Mouse (Mus musculus): Measurements from ENCODE around the gene Sox4. TPM values are rescaled to one million over a fixed set of nuclear protein-coding genes. Genes with fewer than 3 reads are reported as not detected.

The Sox4 gene
- polyA plus RNA-seq, 1 experiment from 2014 or later: 73.2 TPM

- Histone ChIP-seq H3K4me1 (peaks cover 23% of the 10 kb centered on the region), H3K4me3 (peak overlapping the region; percentile 99), H3K9me3 (no peaks in the 10 kb centered on the region), H3K27me3 (replicated peaks; ENCODE audit: low read depth, poor library complexity, severe bottlenecking) (no peaks in the 10 kb centered on the region), H3K36me3 (replicated peaks) (peaks cover 27% of the 10 kb centered on the region), H3K27ac (replicated peaks) (peak overlapping the region; percentile 99)
- peak; percentile 64 for DNase-seq (ENCODE audit: low spot score)
- under 1% methylated on average over 98 of the region's 98 CpGs for WGBS
Observed at GRCm38 (mm10) chr13:28952576-28953571, 639 bp downstream of the Sox4 start.

DNA sequence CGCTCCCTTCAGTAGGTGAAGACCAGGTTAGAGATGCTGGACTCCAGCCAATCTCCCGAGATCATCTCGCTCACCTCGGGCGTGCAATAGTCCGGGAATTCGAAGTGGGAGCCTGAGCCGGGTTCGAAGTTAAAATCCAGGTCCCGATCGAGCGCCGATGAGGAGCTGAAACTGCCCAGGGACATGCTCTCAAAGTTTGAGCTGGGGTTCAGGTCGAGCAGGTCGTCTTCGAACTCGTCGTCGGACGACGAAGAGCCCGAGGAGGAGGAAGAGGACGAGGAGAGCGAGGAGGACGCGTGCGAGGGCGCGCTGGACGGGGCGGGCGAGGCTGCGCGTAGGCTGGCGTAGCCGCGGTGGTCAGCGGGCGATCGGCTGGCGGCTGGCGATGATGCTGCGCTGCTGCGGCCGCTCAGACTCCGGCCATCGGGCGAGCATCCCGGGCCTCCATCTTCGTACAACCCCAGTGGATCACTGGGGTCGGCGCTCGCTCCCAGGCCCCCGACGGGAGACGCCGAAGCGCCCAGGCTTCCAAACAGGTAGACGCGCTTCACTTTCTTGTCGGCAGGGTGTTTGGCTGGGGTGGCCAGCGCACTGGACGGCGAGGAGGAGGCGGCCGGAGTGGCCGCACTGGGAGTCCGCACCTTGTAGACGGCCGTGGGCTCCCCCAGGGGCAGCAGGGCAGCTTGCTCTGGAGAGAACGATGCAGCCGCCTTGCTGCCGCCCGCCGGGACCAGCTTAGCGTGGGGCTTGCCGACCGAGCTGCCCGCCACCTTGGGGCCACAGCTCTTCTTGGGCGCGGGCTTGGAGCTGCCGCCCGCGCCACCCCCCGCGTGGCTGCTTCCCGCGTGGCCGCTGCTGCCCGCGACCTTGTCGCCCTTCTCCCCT lies 1.6 kb downstream of the Sox4 start:
- peak overlapping the region; percentile 99 for H3K27ac ChIP-seq (replicated peaks)
- H3K4me1 ChIP-seq: peaks cover 24% of the 10 kb centered on the region
- H3K9me3 ChIP-seq: no peaks in the 10 kb centered on the region
- peak; percentile 67 for DNase-seq (ENCODE audit: low spot score)
- under 1% methylated on average over 92 of the region's 92 CpGs for WGBS
- peak overlapping the region; percentile 99 for H3K4me3 ChIP-seq
- H3K36me3 ChIP-seq (replicated peaks): peaks cover 29% of the 10 kb centered on the region
- H3K27me3 ChIP-seq (replicated peaks; ENCODE audit: low read depth, poor library complexity, severe bottlenecking): no peaks in the 10 kb centered on the region

DNA sequence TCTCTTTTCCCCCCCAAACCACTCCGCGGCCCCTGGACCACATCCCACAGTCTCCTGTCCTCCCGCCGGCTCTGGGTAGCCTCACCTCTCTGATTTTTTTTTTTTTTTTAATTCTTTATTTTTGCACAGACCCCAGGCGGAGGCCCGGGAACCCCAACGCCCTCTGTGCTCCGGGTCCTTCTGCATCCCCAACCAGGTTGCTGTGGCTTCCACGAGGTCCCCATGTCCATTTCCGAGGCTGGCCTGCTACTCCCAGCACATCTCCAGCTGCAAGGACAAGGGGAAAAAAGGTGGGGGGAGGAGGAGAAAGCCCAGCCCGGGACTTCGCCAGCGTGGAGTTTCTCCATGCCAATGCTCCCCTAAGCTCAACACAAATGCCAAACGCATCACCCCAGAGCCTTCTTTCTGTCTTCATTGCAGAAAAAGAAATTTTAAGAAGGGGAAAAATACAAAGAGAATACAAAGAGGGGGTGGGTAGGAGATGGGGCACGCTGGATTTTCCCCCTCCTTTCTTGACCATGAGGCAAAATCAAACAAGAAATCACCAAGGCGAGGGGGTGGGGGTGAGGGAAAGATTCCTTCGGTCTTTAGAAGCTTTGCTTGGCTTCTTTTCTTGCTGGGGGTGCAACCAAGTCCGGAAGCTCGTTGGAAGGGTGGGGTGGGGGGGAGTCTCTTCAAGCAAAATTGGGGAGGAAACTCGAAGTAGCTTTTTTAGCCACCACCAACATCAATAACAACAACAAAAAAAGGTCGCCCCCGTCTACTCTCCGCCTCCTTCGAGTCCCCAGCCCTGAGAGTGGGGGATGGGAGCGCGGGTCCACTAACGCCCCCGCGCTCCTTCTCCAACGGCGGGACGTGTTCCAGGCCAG lies 2.7 kb downstream of the Sox4 start:
- H3K27me3 ChIP-seq (replicated peaks; ENCODE audit: low read depth, poor library complexity, severe bottlenecking): no peaks in the 10 kb centered on the region
- peak overlapping the region; percentile 99 for H3K27ac ChIP-seq (replicated peaks)
- under 1% methylated on average over 32 of the region's 32 CpGs for WGBS
- H3K4me3 ChIP-seq: peak overlapping the region; percentile 99
- peaks cover 29% of the 10 kb centered on the region for H3K36me3 ChIP-seq (replicated peaks)
- H3K9me3 ChIP-seq: no peaks in the 10 kb centered on the region
- DNase-seq (ENCODE audit: low spot score): peak; percentile 81
- peaks cover 30% of the 10 kb centered on the region for H3K4me1 ChIP-seq

DNA sequence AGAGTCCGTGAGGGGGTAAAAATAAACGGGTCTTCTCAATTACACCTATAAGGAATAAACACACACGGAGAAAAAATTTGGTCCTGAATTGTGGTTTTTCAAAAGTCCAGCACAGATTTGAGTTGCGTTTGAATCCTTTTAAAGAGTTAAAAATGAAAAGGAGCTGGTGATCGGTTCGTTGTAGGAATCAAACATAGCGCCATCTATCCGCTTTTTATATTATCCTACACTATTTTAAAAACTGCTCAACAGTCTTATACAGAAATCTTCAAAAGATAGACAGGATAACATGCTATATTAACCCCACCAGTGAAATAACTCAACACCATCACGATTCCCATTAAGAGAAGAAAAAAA lies 3.3 kb downstream of the Sox4 start:
- peak overlapping the region; percentile 99 for H3K4me3 ChIP-seq
- WGBS: under 1% methylated on average over 9 of the region's 9 CpGs
- peak overlapping the region; percentile 99 for H3K27ac ChIP-seq (replicated peaks)
- no peak for DNase-seq (ENCODE audit: low spot score)
- peaks cover 5% of the 10 kb centered on the region; the same call in 1 of the 2 replicates for H3K9me3 ChIP-seq
- peaks cover 35% of the 10 kb centered on the region for H3K36me3 ChIP-seq (replicated peaks)
- H3K27me3 ChIP-seq (replicated peaks; ENCODE audit: low read depth, poor library complexity, severe bottlenecking): no peaks in the 10 kb centered on the region
- peaks cover 30% of the 10 kb centered on the region for H3K4me1 ChIP-seq

DNA sequence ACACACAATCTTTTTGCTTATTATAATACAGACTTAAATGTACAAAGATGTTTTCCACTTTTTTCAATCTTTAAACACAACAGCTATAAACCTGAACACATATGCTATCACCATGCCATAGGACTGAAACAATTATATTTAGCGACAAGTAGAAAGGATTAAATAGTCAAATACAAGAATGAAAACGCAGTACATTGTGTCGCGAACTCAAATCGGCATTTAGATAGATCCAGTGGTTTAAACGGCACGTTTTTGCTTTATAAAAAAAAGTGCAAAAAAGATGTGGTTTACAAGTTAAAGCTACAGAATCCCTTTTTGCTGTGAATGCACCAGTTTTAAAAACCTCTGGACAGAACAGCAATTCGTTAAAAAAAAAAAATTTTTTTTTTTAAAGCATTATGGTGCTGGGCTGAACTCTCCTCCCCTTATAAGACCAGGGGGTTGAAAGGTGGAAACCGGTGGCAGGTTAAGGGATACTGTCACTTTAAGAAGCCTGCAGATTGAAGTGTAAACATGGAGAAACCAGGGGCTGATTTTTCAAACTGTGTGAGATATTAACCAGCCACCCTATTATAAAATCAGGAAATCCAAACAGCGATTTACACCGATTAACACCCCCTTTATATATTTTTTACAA lies 4.1 kb downstream of the Sox4 start:
- H3K27ac ChIP-seq (replicated peaks): peak overlapping the region; percentile 99
- H3K36me3 ChIP-seq (replicated peaks): peaks cover 39% of the 10 kb centered on the region
- peak; percentile 7 for DNase-seq (ENCODE audit: low spot score)
- peak overlapping the region; percentile 99 for H3K4me3 ChIP-seq
- no peaks in the 10 kb centered on the region for H3K27me3 ChIP-seq (replicated peaks; ENCODE audit: low read depth, poor library complexity, severe bottlenecking)
- 13% methylated on average over 11 of the region's 11 CpGs for WGBS
- H3K9me3 ChIP-seq: peaks cover 5% of the 10 kb centered on the region; the same call in 1 of the 2 replicates
- peaks cover 30% of the 10 kb centered on the region for H3K4me1 ChIP-seq

GRCm38 (mm10) chr13:28948541-28948940 lies 5.0 kb downstream of the Sox4 start:
- DNase-seq (ENCODE audit: low spot score): peak; percentile 77
- WGBS: under 1% methylated on average over 10 of the region's 10 CpGs
- Histone ChIP-seq H3K4me1 (peaks cover 25% of the 10 kb centered on the region), H3K27me3 (replicated peaks; ENCODE audit: low read depth, poor library complexity, severe bottlenecking) (no peaks in the 10 kb centered on the region), H3K4me3 (peak overlapping the region; percentile 99), H3K36me3 (replicated peaks) (peaks cover 39% of the 10 kb centered on the region), H3K9me3 (peaks cover 5% of the 10 kb centered on the region; the same call in 1 of the 2 replicates), H3K27ac (replicated peaks) (peak overlapping the region; percentile 99)

GRCm38 (mm10) chr13:28947740-28948441 lies 5.6 kb downstream of the Sox4 start:
- Histone ChIP-seq H3K9me3 (peaks cover 5% of the 10 kb centered on the region; the same call in 1 of the 2 replicates), H3K27me3 (replicated peaks; ENCODE audit: low read depth, poor library complexity, severe bottlenecking) (no peaks in the 10 kb centered on the region), H3K4me1 (peaks cover 25% of the 10 kb centered on the region), H3K27ac (replicated peaks) (peak overlapping the region; percentile 99), H3K4me3 (peak overlapping the region; percentile 99), H3K36me3 (replicated peaks) (peaks cover 39% of the 10 kb centered on the region)
- 26% methylated on average over 7 of the region's 7 CpGs for WGBS
- DNase-seq (ENCODE audit: low spot score): peak; percentile 48

DNA sequence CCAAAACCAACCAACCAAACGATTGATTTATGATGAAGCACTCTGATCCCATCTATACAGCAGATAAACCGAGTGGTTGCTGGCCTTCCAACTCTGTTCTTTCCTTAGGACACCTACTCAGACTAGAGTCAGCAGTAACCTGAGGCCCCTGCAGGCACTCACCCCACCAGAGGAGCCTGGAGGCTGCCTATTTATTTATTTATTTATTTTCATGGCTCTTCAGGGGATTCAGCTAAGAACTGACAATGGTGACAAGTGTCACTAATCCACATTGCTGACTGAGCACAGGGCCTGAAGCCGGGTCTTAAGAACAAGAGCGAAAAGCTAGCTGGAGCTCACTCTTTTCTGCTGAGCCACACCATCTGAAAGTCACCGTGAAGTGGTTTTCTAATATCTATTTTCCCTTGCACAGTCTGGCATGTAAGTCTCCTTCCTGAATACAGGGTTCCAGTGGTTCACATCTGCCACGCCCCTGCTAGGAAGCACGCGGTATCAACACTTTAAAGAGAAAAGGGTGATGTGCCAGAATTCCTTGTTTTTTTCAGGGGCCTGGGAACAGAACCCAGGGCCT lies 6.9 kb downstream of the Sox4 start:
- Histone ChIP-seq H3K27me3 (replicated peaks; ENCODE audit: low read depth, poor library complexity, severe bottlenecking) (no peaks in the 10 kb centered on the region), H3K4me1 (peaks cover 37% of the 10 kb centered on the region), H3K9me3 (peaks cover 5% of the 10 kb centered on the region; the same call in 1 of the 2 replicates), H3K36me3 (replicated peaks) (peaks cover 32% of the 10 kb centered on the region), H3K27ac (replicated peaks) (peak overlapping the region; percentile 19; the same call in 1 of the 2 replicates), H3K4me3 (no peak overlapping the region)
- WGBS: 45% methylated on average over 8 of the region's 8 CpGs
- DNase-seq (ENCODE audit: low spot score): no peak

DNA sequence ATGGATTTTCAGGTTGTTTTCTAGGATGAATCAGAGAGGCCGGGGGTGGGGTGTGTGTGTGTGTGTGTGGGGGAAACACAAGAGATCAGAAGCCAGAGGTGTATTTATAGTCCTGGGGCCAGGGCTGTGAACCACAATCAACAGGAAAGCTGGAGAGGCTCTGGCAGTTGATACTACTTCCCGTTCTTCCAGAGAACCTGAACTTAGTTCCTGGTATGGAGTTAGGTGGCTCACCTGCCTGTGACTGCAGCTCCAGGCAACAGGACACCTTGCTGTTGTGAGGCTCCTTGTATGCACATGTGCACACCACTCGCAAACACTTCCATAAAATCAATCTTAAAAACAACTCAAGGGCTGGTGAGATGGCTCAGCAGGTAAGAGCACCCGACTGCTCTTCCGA lies 7.8 kb downstream of the Sox4 start:
- DNase-seq (ENCODE audit: low spot score): no peak

GRCm38 (mm10) chr13:28942926-28943325 lies 10.6 kb downstream of the Sox4 start:
- peaks cover 13% of the 10 kb centered on the region for H3K36me3 ChIP-seq (replicated peaks)
- H3K27ac ChIP-seq (replicated peaks): no peak overlapping the region
- H3K27me3 ChIP-seq (replicated peaks; ENCODE audit: low read depth, poor library complexity, severe bottlenecking): no peaks in the 10 kb centered on the region
- WGBS: 83% methylated on average over 4 of the region's 4 CpGs
- peaks cover 5% of the 10 kb centered on the region; the same call in 1 of the 2 replicates for H3K9me3 ChIP-seq
- no peak overlapping the region for H3K4me3 ChIP-seq
- H3K4me1 ChIP-seq: peaks cover 28% of the 10 kb centered on the region
- no peak for DNase-seq (ENCODE audit: low spot score)

More for the DNA sequence above, 7.8 kb downstream of the Sox4 start:
- H3K4me3 ChIP-seq: no peak overlapping the region
- peaks cover 37% of the 10 kb centered on the region for H3K4me1 ChIP-seq
- H3K36me3 ChIP-seq (replicated peaks): peaks cover 22% of the 10 kb centered on the region
- H3K27me3 ChIP-seq (replicated peaks; ENCODE audit: low read depth, poor library complexity, severe bottlenecking): no peaks in the 10 kb centered on the region
- 92% methylated on average over 5 of the region's 5 CpGs for WGBS
- H3K27ac ChIP-seq (replicated peaks): no peak overlapping the region
- peaks cover 5% of the 10 kb centered on the region; the same call in 1 of the 2 replicates for H3K9me3 ChIP-seq
